In the genomic region with DNA sequence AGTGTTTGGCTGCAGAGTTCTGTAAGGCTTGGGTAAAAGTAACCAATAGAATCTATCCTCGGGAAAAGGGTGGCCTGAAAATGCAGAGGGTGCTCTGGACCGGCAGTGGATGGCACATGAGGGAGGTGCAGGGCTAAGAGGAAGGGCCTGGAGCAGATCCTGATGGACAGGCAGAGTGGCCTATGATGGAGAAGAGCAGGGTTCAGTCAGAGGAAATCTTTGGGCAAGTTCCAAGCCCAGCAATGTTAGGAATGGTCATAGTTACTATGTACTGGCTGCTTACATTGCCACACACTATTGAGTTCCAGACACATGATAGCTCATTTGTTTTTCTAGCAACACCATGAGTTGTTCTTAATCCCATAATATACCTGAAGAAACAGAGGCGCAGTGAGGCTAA, we compare ENCODE assay signal across 14 mouse cellular contexts.
DNase-seq lines count a peak whose midpoint lies in the region; ATAC-seq and TF ChIP-seq lines count a peak whose summit lies in the region.
"Had no signal": no experiment of that assay in that cellular context is flagged by ENCODE, and none has a peak within 500 bp of the region (broad histone marks: within the 10 kb centered on the region; RNA-seq: fewer than 3 reads in every experiment).

No protein-coding gene starts in this region.

- no peak overlapping the region for H3K4me3 ChIP-seq in cerebellum, adult 2 months (replicated peaks; ENCODE audit: insufficient read depth, low read depth, low read length)
- H3K4me3 ChIP-seq in liver, postnatal 0 days (ENCODE audit: low read depth, low read length) = no peak overlapping the region
- no peak overlapping the region for H3K4me3 ChIP-seq in liver, embryonic 11.5 days (ENCODE audit: low read depth, low read length)
- H3K4me3 ChIP-seq in kidney, postnatal 0 days (replicated peaks; ENCODE audit: low read depth, low read length) = no peak overlapping the region
- H3K4me3 ChIP-seq in midbrain, embryonic 15.5 days = no peak overlapping the region
- no peak overlapping the region for H3K4me3 ChIP-seq in midbrain, postnatal 0 days (ENCODE audit: low read depth, low read length)
- H3K4me3 ChIP-seq: embryonic facial prominence, embryonic 12.5 days; hindbrain, embryonic 15.5 days; liver, embryonic 13.5 days had no signal

- no peak overlapping the region for H3K27ac ChIP-seq in cerebellum, adult 2 months (ENCODE audit: insufficient read depth, low read length)
- no peak overlapping the region for H3K27ac ChIP-seq in liver, postnatal 0 days (ENCODE audit: low read depth)
- no peak overlapping the region for H3K27ac ChIP-seq in liver, embryonic 11.5 days (ENCODE audit: low read depth, low read length)
- no peak overlapping the region for H3K27ac ChIP-seq in kidney, postnatal 0 days
- H3K27ac ChIP-seq in midbrain, embryonic 15.5 days = no peak overlapping the region
- no peak overlapping the region for H3K27ac ChIP-seq in midbrain, postnatal 0 days (ENCODE audit: low read depth, low read length)
- H3K27ac ChIP-seq: embryonic facial prominence, embryonic 12.5 days; hindbrain, embryonic 15.5 days; liver, embryonic 13.5 days had no signal

- peak; percentile 28 to 45 for DNase-seq in cerebellum, adult 2 months
- no peak for DNase-seq in cerebellum, postnatal 4 days (ENCODE audit: low spot score in 2 of 2)
- DNase-seq in liver, postnatal 0 days = no peak
- no peak for DNase-seq in liver, embryonic 11.5 days (ENCODE audit: low spot score)
- DNase-seq in kidney, postnatal 0 days (ENCODE audit: low spot score) = peak; percentile 85
- peak; percentile 87 for DNase-seq in lung, postnatal 36 days
- DNase-seq in midbrain, postnatal 0 days (ENCODE audit: low spot score) = no peak
- DNase-seq: adrenal gland, adult 8-10 months; forebrain, postnatal 0 days; liver, embryonic 13.5 days had no signal

- peak; percentile 71 for ATAC-seq in liver, postnatal 0 days
- no peak for ATAC-seq in liver, embryonic 11.5 days (replicated peaks; ENCODE audit: low FRiP score)
- 0 out of 2 replicates have a peak, but pooled peaks have one; percentile 26 for ATAC-seq in kidney, postnatal 0 days (replicated peaks; ENCODE audit: low FRiP score, low read depth)
- ATAC-seq in midbrain, embryonic 15.5 days (replicated peaks) = no peak
- no peak for ATAC-seq in midbrain, postnatal 0 days (ENCODE audit: low FRiP score)
- ATAC-seq: forebrain, postnatal 0 days had no signal

- no peak for TF ChIP-seq POLR2A in cerebellum, adult 2 months (IDR thresholded peaks at IDR 0.05; ENCODE audit: borderline replicate concordance, insufficient read depth, low read length)

- no peak overlapping the region for H3K9ac ChIP-seq in liver, postnatal 0 days (replicated peaks)
- no peak overlapping the region for H3K9ac ChIP-seq in liver, embryonic 11.5 days (ENCODE audit: low read depth, low read length)
- H3K9ac ChIP-seq in kidney, postnatal 0 days (ENCODE audit: low read depth, low read length) = no peak overlapping the region
- H3K9ac ChIP-seq in midbrain, embryonic 15.5 days = no peak overlapping the region
- no peak overlapping the region for H3K9ac ChIP-seq in midbrain, postnatal 0 days (replicated peaks; ENCODE audit: low read length, poor library complexity, severe bottlenecking)
- H3K9ac ChIP-seq: embryonic facial prominence, embryonic 12.5 days; forebrain, postnatal 0 days; hindbrain, embryonic 15.5 days; liver, embryonic 13.5 days had no signal

- H3K36me3 ChIP-seq in liver, postnatal 0 days (replicated peaks; ENCODE audit: insufficient read depth, low read length) = no peaks in the 10 kb centered on the region
- no peaks in the 10 kb centered on the region; the same call in 1 of the 2 replicates for H3K36me3 ChIP-seq in liver, embryonic 11.5 days (ENCODE audit: control insufficient read depth, insufficient read depth, low read length)
- 0 out of 2 replicates have a peak, but pooled peaks cover 10% of the 10 kb centered on the region for H3K36me3 ChIP-seq in kidney, postnatal 0 days (ENCODE audit: insufficient read depth, low read length)
- H3K36me3 ChIP-seq in midbrain, embryonic 15.5 days (replicated peaks) = 0 out of 2 replicates have a peak, but pooled peaks cover 3% of the 10 kb centered on the region
- H3K36me3 ChIP-seq in midbrain, postnatal 0 days (ENCODE audit: insufficient read depth, low read length) = no peaks in the 10 kb centered on the region; the same call in 1 of the 2 replicates
- H3K36me3 ChIP-seq: hindbrain, embryonic 15.5 days; liver, embryonic 13.5 days had no signal

- H3K27me3 ChIP-seq in cerebellum, adult 2 months (ENCODE audit: control insufficient read depth, insufficient read depth, low read length) = no peaks in the 10 kb centered on the region
- no peaks in the 10 kb centered on the region for H3K27me3 ChIP-seq in liver, postnatal 0 days (ENCODE audit: insufficient read depth, low read length)
- no peaks in the 10 kb centered on the region for H3K27me3 ChIP-seq in liver, embryonic 11.5 days (replicated peaks; ENCODE audit: control insufficient read depth, insufficient read depth, low read length)
- H3K27me3 ChIP-seq in kidney, postnatal 0 days (ENCODE audit: insufficient read depth, low read length) = no peaks in the 10 kb centered on the region
- H3K27me3 ChIP-seq in midbrain, embryonic 15.5 days (replicated peaks) = no peaks in the 10 kb centered on the region
- no peaks in the 10 kb centered on the region for H3K27me3 ChIP-seq in midbrain, postnatal 0 days (ENCODE audit: insufficient read depth, low read length)
- H3K27me3 ChIP-seq: embryonic facial prominence, embryonic 12.5 days; hindbrain, embryonic 15.5 days; liver, embryonic 13.5 days had no signal

- TF ChIP-seq EP300 in liver, postnatal 0 days (IDR thresholded peaks at IDR 0.05; ENCODE audit: low read depth) = no peak

- no peak overlapping the region for H3K4me2 ChIP-seq in liver, postnatal 0 days (ENCODE audit: low read depth, low read length)
- no peak overlapping the region for H3K4me2 ChIP-seq in liver, embryonic 11.5 days
- H3K4me2 ChIP-seq in kidney, postnatal 0 days (ENCODE audit: low read length) = no peak overlapping the region
- no peak overlapping the region for H3K4me2 ChIP-seq in midbrain, embryonic 15.5 days
- H3K4me2 ChIP-seq in midbrain, postnatal 0 days (ENCODE audit: low read depth, low read length, poor library complexity, severe bottlenecking) = no peak overlapping the region
- H3K4me2 ChIP-seq: embryonic facial prominence, embryonic 12.5 days; hindbrain, embryonic 15.5 days; liver, embryonic 13.5 days; midbrain, embryonic 11.5 days had no signal

- H3K9me3 ChIP-seq in liver, postnatal 0 days (ENCODE audit: low read length) = no peaks in the 10 kb centered on the region
- no peaks in the 10 kb centered on the region for H3K9me3 ChIP-seq in liver, embryonic 11.5 days (ENCODE audit: control insufficient read depth, low read length)
- no peaks in the 10 kb centered on the region for H3K9me3 ChIP-seq in kidney, postnatal 0 days (replicated peaks; ENCODE audit: low read length)
- no peaks in the 10 kb centered on the region for H3K9me3 ChIP-seq in midbrain, embryonic 15.5 days
- no peaks in the 10 kb centered on the region for H3K9me3 ChIP-seq in midbrain, postnatal 0 days (ENCODE audit: low read length)
- H3K9me3 ChIP-seq: embryonic facial prominence, embryonic 12.5 days; hindbrain, embryonic 15.5 days; liver, embryonic 13.5 days had no signal

- 70% methylated on average over 3 of the region's 3 CpGs for WGBS in cerebellum, adult 2 months
- WGBS in liver, postnatal 0 days (ENCODE audit: insufficient replicate concordance) = 77% methylated on average over 3 of the region's 3 CpGs
- 83% methylated on average over 3 of the region's 3 CpGs for WGBS in liver, embryonic 11.5 days
- WGBS in kidney, postnatal 0 days = 61% methylated on average over 3 of the region's 3 CpGs
- 89% methylated on average over 3 of the region's 3 CpGs for WGBS in midbrain, embryonic 15.5 days
- 81% methylated on average over 3 of the region's 3 CpGs for WGBS in midbrain, postnatal 0 days

- peaks cover 32% of the 10 kb centered on the region for H3K4me1 ChIP-seq in cerebellum, adult 2 months (ENCODE audit: control insufficient read depth, insufficient read depth, low read length)
- peaks cover 12% of the 10 kb centered on the region for H3K4me1 ChIP-seq in liver, postnatal 0 days (ENCODE audit: insufficient read depth)
- peaks cover 3% of the 10 kb centered on the region for H3K4me1 ChIP-seq in liver, embryonic 11.5 days (replicated peaks; ENCODE audit: control insufficient read depth, insufficient read depth, low read length)
- H3K4me1 ChIP-seq in kidney, postnatal 0 days (replicated peaks; ENCODE audit: insufficient read depth, low read length) = 0 out of 2 replicates have a peak, but pooled peaks cover 5% of the 10 kb centered on the region
- peaks cover 51% of the 10 kb centered on the region for H3K4me1 ChIP-seq in midbrain, embryonic 15.5 days
- peaks cover 4% of the 10 kb centered on the region; the same call in 1 of the 2 replicates for H3K4me1 ChIP-seq in midbrain, postnatal 0 days (ENCODE audit: insufficient read depth, low read length)

- no peak for TF ChIP-seq CTCF in cerebellum, adult 2 months (IDR thresholded peaks at IDR 0.05; ENCODE audit: borderline replicate concordance, insufficient read depth, low read depth, low read length)
- TF ChIP-seq CTCF in liver, postnatal 0 days (IDR thresholded peaks at IDR 0.05; ENCODE audit: low read depth) = no peak
- TF ChIP-seq CTCF in kidney, postnatal 0 days (IDR thresholded peaks at IDR 0.05; ENCODE audit: low read depth) = no peak
- no peak for TF ChIP-seq CTCF in midbrain, postnatal 0 days (IDR thresholded peaks at IDR 0.05)

Comparison
In these comparisons a context has a peak if more than half of its experiments do, and no peak if none do; other contexts are left out.
1. DNase-seq: peak in cerebellum, adult 2 months (2 of 2), kidney, postnatal 0 days (single experiment) and lung, postnatal 36 days (single experiment); none in cerebellum, postnatal 4 days (0 of 2), liver, postnatal 0 days (single experiment), liver, embryonic 11.5 days (single experiment) and midbrain, postnatal 0 days (single experiment).
2. ATAC-seq: peak in liver, postnatal 0 days (single experiment) and kidney, postnatal 0 days (single experiment); none in liver, embryonic 11.5 days (single experiment), midbrain, embryonic 15.5 days (single experiment) and midbrain, postnatal 0 days (single experiment).